Mouse (Mus musculus): ENCODE measurements around the gene Fto. TPM values are rescaled to one million over a fixed set of nuclear protein-coding genes. Genes with fewer than 3 reads are reported as not detected.

Gene Fto
- polyA plus RNA-seq, 1 experiment from 2014 or later = 63.7 TPM

DNA sequence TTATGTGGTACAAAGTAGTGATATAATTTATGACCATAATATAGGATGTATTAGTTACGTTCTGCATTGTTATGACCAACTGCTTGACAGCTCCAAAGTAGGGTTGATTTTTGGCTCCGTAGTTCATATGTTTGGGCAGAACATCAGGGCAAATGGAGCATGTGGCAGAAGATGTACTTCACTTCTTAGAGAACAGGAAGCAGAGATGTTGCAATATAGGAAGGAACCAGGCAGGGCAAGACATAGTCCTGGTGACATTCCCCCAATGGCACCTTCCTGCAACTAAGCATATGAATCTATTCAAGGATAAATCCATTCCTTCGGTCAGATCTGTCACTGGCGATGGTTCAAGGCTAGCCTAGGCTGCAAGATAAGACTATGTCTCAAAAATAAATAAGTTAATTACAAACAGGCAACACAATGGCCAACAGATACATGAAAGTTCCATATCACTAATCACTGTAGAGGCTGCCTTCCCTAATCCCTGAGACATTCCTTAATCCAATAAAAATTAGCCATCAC is 44.2 kb downstream of the Fto start:
- in situ Hi-C loops (cut with MboI; ENCODE audit: low pct_unique_long_range_greater_than_20kb) = no loop called here
- CTCF ChIA-PET = no interaction called here
- TF ChIP-seq CTCF (IDR thresholded peaks at IDR 0.05) = no peak
- no peaks in the 10 kb centered on the region for H3K27me3 ChIP-seq
- no peak for ATAC-seq
- DNase-seq (ENCODE audit: low read depth, low spot score) = no peak
- POLR2A ChIA-PET = no interaction called here

DNA sequence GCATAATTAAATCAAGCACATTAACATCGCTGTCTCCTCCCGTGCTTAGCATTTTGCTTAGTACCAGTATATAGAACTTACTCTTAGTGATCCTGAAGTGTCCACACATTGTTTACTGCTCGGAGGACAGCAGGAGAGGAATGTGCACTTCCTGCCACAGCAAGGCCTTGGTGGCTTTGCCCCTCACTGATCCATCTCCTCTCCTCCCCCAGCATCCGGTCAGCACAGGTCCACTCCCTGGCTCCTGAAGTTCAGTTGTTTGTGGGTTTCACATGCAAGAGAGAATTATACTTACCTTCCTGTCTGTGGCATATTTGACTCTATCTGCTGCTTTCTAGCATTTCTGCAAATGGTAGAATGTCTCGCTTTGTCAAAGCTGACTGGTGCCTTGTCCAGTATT is 44.7 kb downstream of the Fto start:
- CTCF ChIA-PET = interaction anchor here (1.3 kb wide), 1 partner anchor 9 kb away, joined by 3 read pairs; no protein-coding TSS in a partner anchor
- DNase-seq (ENCODE audit: low read depth, low spot score) (no peak), ATAC-seq (no peak)
- H3K27me3 ChIP-seq = no peaks in the 10 kb centered on the region
- POLR2A ChIA-PET = no interaction called here
- TF ChIP-seq CTCF (IDR thresholded peaks at IDR 0.05) = no peak
- in situ Hi-C loops (cut with MboI; ENCODE audit: low pct_unique_long_range_greater_than_20kb) = no loop called here

DNA sequence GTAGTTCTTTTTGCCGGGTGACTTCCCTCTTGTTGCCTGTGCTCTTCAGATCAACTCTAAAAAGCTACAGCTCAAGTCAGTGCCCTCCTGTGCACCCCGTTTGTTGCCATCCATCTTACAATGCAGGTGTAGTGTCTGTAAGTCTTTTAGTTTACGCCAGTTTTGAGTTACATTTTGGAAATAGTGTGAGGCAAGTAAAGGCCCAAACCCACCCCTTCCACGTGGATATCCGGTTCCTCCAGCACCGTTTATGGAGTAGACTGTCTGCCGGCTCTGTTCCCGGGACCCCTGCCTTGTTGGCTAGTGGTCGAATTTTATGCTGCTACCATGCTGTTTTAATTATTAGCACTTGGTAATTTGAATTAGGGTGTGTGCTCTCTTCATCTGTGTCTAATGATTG is 46.2 kb downstream of the Fto start:
- ChIA-PET POLR2A (no interaction called here), CTCF (no interaction called here)
- no peak for TF ChIP-seq CTCF (IDR thresholded peaks at IDR 0.05)
- in situ Hi-C loops (cut with MboI; ENCODE audit: low pct_unique_long_range_greater_than_20kb) = no loop called here
- ATAC-seq (no peak), DNase-seq (ENCODE audit: low read depth, low spot score) (no peak)
- H3K27me3 ChIP-seq = no peaks in the 10 kb centered on the region

DNA sequence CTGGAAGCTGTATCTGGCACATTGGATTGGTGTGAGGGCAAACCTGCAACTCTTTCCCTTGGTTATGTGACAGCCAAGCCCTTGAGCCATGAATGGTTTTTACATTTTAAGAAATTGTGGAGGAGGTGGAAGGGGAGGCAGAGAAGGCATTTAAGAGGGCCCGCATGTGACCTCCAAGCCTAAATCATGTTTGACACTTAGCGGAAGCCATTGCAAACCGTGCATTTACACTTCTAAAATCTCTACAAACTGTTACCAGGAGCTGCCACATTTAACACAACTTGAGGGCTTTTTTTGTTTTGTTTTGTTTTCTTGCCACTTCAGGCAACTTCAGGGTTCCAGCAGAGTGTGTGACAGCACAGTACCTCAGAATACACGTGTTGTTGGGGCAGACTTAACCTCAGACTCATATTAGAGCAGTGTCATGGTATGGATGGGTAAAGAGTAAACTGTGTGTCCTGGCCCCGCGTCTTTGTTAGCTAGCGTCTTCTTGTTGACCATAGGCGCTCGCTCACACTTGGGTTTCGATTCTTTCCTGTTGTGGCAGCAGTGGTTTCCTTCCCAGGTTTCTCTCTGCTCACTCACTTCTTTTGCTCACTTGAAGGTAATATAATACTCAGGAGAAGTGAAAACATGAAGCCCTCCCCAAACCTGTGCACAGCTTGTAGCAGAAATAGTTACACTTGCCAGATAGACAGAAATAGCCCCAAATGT is 47.5 kb downstream of the Fto start:
- no peak for DNase-seq (ENCODE audit: low read depth, low spot score)
- no peak for ATAC-seq

DNA sequence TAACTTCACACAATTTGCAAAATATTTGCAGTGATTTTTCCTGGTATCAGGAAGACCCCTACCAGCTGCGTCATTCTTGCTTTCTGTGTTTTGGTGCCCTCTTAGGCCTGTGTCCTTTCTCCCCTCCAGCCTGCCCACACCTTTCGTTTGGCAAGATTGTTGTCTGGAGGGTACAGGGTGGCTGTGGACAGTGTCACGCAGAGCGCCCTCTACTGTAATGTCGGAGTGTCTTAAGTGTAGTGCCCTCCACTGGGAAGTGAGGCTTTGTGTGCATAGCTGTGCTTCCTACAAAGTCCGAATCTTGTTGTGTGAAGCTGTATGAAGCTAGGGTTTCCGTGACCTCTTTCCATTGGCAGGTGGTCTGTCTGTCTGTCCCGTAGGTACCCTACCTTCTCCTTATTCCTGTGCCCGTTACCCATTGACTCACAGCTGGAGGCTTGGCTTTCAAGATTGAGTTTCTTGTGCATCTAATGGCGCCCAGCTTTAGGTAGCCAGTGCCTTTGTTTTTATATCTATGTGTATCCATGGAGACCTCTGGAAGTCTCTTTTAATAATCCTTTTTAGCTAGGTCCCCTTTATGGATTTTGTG is 50.0 kb downstream of the Fto start:
- ATAC-seq (no peak), DNase-seq (ENCODE audit: low read depth, low spot score) (no peak)
- in situ Hi-C loops (cut with MboI; ENCODE audit: low pct_unique_long_range_greater_than_20kb) = no loop called here
- TF ChIP-seq CTCF (IDR thresholded peaks at IDR 0.05) = no peak
- ChIA-PET CTCF (interaction anchor here (0.7 to 1.9 kb wide), 2 partner anchors 9 to 12 kb away, joined by 3 to 8 read pairs; no protein-coding TSS in a partner anchor), POLR2A (no interaction called here)
- no peaks in the 10 kb centered on the region for H3K27me3 ChIP-seq

More for the DNA sequence above, 47.5 kb downstream of the Fto start:
- no peaks in the 10 kb centered on the region for H3K27me3 ChIP-seq
- ChIA-PET POLR2A (interaction anchor here (0.7 kb wide), 1 partner anchor 642 kb away, joined by 3 read pairs; no protein-coding TSS in a partner anchor), CTCF (no interaction called here)
- in situ Hi-C loops (cut with MboI; ENCODE audit: low pct_unique_long_range_greater_than_20kb) = no loop called here
- no peak for TF ChIP-seq CTCF (IDR thresholded peaks at IDR 0.05)

DNA sequence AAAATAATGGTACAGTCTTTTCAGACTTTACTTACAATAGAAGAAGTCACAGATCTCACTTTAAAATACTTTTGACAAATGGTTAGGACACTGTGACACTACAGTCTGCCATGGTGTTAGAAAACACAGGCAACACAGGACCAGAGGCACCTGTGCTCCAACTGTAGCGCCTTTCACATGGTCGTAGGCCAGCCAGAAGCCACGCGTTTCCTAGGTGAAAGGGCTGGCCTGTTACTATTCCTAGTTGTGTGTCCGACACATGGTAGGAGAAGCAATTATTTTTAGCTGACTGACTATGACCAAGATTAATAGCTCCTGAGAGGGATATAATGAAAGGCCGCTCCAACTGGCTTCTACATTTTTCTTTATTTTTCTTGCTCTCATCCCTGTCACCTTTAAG is 50.9 kb downstream of the Fto start:
- no peak for DNase-seq (ENCODE audit: low read depth, low spot score)
- in situ Hi-C loops (cut with MboI; ENCODE audit: low pct_unique_long_range_greater_than_20kb) = no loop called here
- no peaks in the 10 kb centered on the region for H3K27me3 ChIP-seq
- ChIA-PET POLR2A (no interaction called here), CTCF (interaction anchor here (0.7 to 2.1 kb wide), 3 partner anchors 8 to 11 kb away, joined by 3 to 8 read pairs (median 8); no protein-coding TSS in a partner anchor)
- ATAC-seq = no peak
- no peak for TF ChIP-seq CTCF (IDR thresholded peaks at IDR 0.05)

DNA sequence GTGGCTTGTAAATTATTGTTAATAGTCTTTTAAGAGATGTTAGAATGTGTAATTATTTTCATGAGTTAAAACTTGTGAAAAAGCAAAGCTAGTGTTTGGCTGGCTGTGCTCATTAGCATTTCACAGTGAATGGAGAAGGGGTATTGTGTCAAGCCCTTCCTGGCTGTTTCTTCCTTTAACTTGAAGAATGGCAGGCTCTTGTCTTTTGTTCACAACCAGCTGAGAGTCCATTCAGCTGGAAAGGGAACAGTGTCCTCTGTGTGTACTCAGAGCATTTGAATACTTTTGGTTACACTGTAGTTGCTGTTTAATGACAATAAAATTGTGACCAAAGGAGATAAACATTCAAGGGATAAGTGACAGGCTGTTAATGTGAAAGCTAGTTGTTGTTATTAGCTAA is 52.5 kb downstream of the Fto start:
- POLR2A ChIA-PET = no interaction called here
- in situ Hi-C loops (cut with MboI; ENCODE audit: low pct_unique_long_range_greater_than_20kb) = no loop called here
- no peak for DNase-seq (ENCODE audit: low read depth, low spot score)
- no peak for ATAC-seq
- TF ChIP-seq CTCF (IDR thresholded peaks at IDR 0.05) = no peak
- no peaks in the 10 kb centered on the region for H3K27me3 ChIP-seq
- CTCF ChIA-PET = interaction anchor here (2.1 kb wide), 1 partner anchor 10 kb away, joined by 8 read pairs; no protein-coding TSS in a partner anchor

DNA sequence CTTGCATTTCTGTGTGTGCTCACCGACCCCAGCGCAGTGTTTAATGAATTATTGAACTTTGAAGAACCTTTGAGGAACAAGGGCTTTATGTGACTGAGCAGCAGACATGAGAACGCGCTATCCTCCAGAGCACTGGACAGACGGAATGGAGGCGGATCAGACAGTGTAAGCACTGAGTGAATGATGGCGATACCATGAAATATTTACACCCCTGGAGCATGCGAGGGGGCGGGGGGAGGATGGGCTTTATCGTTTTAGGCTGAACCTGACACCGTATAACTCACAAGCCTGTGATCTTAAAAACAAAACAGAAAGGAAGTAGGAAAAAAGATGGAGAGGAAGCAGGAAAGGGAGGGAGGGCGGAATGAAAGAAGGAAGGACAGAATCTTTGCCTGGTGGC is 57.6 kb downstream of the Fto start:
- in situ Hi-C loops (cut with MboI; ENCODE audit: low pct_unique_long_range_greater_than_20kb) = loop anchor here (10.0 kb wide), 1 partner anchor 1244 kb away; no protein-coding TSS in a partner anchor
- ChIA-PET CTCF (no interaction called here), POLR2A (no interaction called here)
- ATAC-seq = no peak
- H3K27me3 ChIP-seq = no peaks in the 10 kb centered on the region
- no peak for TF ChIP-seq CTCF (IDR thresholded peaks at IDR 0.05)
- DNase-seq (ENCODE audit: low read depth, low spot score) = no peak

DNA sequence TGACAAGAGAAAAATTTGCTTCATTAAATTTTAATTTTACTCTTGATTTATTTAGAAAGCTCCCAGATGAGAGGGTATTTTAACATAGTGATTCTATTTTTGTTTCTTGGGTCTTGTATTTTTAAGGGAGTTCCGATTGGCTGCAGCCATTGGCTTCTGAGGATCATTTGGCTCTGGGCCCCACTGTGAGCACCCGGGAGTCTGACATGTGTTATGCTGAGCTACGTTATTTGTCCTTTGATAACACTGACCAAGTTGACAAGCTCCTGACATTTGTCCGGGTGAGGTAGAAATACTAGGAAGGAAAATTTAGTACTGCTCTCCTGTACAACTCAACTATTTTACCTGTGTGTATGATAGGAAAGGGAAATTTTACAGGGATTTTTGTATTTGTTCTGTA is 58.7 kb downstream of the Fto start:
- in situ Hi-C loops (cut with MboI; ENCODE audit: low pct_unique_long_range_greater_than_20kb) = loop anchor here (10.0 kb wide), 1 partner anchor 1243 kb away; no protein-coding TSS in a partner anchor
- ChIA-PET CTCF (interaction anchor here (0.8 kb wide), 1 partner anchor 8 kb away, joined by 3 read pairs; no protein-coding TSS in a partner anchor), POLR2A (no interaction called here)
- no peak for DNase-seq (ENCODE audit: low read depth, low spot score)
- no peak for ATAC-seq
- H3K27me3 ChIP-seq = no peaks in the 10 kb centered on the region
- no peak for TF ChIP-seq CTCF (IDR thresholded peaks at IDR 0.05)

DNA sequence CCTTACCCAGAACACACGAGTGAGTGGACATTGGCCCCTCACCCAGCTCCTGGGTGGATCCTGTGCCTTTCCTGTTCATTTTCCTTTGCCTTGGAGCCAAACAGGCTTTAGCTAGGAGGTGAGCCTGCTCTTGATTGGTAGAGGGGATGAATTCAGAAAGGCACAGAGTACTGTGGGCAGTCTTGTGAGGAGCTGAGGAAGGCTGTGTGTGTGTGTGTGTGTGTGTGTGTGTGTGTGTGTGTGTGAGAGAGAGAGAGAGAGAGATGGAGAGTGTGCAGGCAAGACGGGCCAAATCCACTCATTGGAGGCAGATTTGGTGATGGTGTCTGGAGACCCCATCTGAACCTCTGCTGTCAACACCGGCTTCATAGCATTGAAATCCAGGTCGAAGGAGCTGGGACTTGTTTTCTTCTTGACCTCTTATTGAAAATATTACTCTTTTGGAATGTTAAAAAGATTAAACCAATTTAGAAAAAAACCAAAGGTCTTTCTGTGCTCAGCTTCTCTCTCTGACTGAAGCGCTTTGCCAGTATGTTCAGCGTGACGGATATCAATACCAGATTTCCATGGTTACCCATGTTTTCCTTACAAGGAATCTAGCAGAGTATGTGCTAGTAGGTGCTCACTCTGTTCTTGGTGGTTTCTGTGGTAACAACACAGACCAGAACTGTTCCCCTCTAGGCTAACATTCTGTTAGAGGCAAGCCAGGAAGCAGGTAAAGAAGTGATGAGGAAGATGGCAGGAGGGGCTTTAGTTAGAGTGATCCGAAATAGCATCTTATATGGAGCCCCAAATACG is 59.7 kb downstream of the Fto start:
- H3K27me3 ChIP-seq = no peaks in the 10 kb centered on the region
- no peak for DNase-seq (ENCODE audit: low read depth, low spot score)
- ChIA-PET POLR2A (no interaction called here), CTCF (interaction anchor here (0.8 kb wide), 1 partner anchor 9 kb away, joined by 3 read pairs; no protein-coding TSS in a partner anchor)
- no peak for ATAC-seq
- no peak for TF ChIP-seq CTCF (IDR thresholded peaks at IDR 0.05)
- in situ Hi-C loops (cut with MboI; ENCODE audit: low pct_unique_long_range_greater_than_20kb) = loop anchor here (10.0 kb wide), 1 partner anchor 1242 kb away; no protein-coding TSS in a partner anchor

Measured in Patski (cell line).